Mouse (Mus musculus): ENCODE results near the gene Csnk2a1. TPM values are rescaled to one million over a fixed set of nuclear protein-coding genes. Genes with fewer than 3 reads are reported as not detected.
"Not testable (repeated sequence)": the region's sequence is repeated elsewhere in the genome, so short reads cannot be mapped to it uniquely, and the experiment has no call there.

Gene Csnk2a1
- polyA plus RNA-seq, 1 experiment from 2014 or later, result 82.7 TPM

DNA sequence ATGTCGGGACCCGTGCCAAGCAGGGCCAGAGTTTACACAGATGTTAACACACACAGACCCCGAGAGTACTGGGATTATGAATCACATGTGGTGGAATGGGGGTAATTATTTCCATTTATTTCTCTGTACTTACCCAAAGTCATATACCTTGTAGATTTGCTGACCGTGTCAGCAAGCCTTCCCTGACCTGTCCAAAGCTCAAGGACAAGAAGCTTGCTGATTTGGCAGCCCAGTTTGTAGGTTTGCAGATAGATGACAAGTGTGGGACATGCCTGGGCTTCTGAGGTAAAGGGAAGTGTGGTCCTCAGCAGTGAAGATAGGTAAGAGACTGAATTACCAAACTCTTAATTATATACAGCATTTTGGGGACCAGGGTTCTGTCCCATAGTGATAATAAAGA, 23.9 kb downstream of the Csnk2a1 start:
- no peak for DNase-seq (ENCODE audit: low spot score)
- Histone ChIP-seq H3K4me1 (no peaks in the 10 kb centered on the region), H3K27me3 (ENCODE audit: low read depth, poor library complexity, severe bottlenecking) (no peaks in the 10 kb centered on the region), H3K36me3 (peaks cover 51% of the 10 kb centered on the region), H3K4me3 (no peak overlapping the region), H3K9me3 (replicated peaks) (no peaks in the 10 kb centered on the region), H3K27ac (replicated peaks) (no peak overlapping the region)
- 93% methylated on average over 4 of the region's 4 CpGs for WGBS

DNA sequence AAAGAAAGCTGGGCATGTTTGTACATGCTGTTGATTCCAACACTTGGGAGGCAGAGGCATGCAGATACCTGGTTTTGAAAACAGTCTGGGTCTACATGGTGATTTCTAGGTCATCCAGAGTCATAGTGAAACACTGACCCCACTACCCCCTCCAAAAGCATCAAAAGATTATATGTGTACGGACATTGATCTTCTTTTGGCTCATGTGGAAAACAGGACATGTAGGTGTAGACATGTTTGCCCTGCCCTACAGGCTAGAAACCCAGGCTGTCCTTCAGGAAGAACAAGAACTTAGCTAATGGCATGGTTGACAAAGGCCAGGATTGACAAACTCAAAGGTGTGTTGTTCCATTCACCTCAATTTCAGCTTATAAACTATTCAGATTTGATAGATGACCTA, 33.1 kb downstream of the Csnk2a1 start:
- Histone ChIP-seq H3K27ac (replicated peaks) (no peak overlapping the region), H3K4me3 (no peak overlapping the region), H3K36me3 (peaks cover 85% of the 10 kb centered on the region), H3K4me1 (no peaks in the 10 kb centered on the region), H3K9me3 (replicated peaks) (no peaks in the 10 kb centered on the region), H3K27me3 (ENCODE audit: low read depth, poor library complexity, severe bottlenecking) (no peaks in the 10 kb centered on the region)
- no peak for DNase-seq (ENCODE audit: low spot score)
- WGBS, result 90% methylated on average over 1 of the region's 1 CpGs

DNA sequence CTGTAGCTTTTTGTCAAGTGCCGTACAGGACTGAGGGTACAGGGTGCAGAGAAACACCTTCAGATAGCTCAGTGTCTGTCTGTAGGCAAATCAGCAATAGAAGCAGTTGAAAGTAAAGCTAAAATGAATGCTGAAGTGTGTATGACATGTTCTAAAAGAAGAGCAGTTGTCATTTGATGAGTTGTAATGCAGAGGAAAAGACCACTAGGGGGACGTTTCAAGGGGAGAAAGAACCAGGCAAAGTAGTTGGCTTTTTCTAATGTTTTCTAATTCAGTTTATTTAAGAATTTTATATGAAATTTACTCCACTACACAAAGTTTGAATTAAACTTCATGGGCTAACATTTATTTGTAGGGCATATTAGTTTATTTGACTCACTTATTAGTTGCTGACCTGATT, 47.0 kb downstream of the Csnk2a1 start:
- WGBS, result 82% methylated on average over 2 of the region's 2 CpGs
- Histone ChIP-seq H3K27me3 (ENCODE audit: low read depth, poor library complexity, severe bottlenecking) (no peaks in the 10 kb centered on the region), H3K4me1 (no peaks in the 10 kb centered on the region), H3K4me3 (no peak overlapping the region), H3K36me3 (peaks cover 89% of the 10 kb centered on the region), H3K9me3 (replicated peaks) (no peaks in the 10 kb centered on the region), H3K27ac (replicated peaks) (no peak overlapping the region)
- no peak for DNase-seq (ENCODE audit: low spot score)

DNA sequence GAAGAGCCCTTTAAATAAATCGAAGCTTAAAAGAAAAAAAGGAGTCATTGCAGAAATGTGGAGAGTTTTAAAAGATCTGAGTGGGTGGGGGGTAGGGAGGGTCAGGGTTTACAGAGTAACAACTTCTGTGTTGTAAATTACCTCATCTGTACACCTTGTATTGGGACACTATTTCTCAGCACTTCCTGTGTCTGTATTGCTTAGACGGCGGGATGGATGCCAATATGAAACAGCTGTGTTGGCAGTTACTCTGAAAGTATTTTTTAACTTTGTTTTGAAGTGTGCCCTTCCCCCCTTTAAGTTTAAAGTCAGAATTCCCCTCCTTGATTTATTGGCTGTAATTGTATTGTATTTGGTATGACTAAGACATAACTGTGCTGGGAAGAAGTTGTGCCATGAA, 54.8 kb downstream of the Csnk2a1 start:
- Histone ChIP-seq H3K36me3 (peaks cover 88% of the 10 kb centered on the region), H3K9me3 (replicated peaks) (no peaks in the 10 kb centered on the region), H3K4me1 (no peaks in the 10 kb centered on the region), H3K27me3 (ENCODE audit: low read depth, poor library complexity, severe bottlenecking) (no peaks in the 10 kb centered on the region), H3K27ac (replicated peaks) (no peak overlapping the region), H3K4me3 (no peak overlapping the region)
- whole genome bisulfite sequencing, result 95% methylated on average over 3 of the region's 3 CpGs
- no peak for DNase-seq (ENCODE audit: low spot score)

DNA sequence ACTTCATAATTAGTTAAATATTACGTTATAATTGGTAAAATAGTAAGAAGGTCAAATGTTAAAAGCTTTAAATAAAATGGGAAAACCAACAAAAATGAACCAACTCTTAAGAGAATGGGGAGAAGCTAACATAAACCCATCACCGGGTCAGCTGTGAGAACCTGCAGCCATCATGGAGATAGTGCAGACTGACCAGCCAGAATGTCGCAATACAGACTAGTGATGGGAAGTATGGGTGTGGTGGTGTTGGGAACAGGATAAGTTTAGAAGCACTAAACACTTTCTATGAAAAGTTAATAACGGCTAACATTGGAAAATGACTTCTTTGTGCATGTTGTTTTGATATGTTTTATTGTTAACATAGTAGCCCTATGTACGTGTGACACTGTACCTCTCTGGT, 60.9 kb downstream of the Csnk2a1 start:
- Histone ChIP-seq H3K27me3 (ENCODE audit: low read depth, poor library complexity, severe bottlenecking) (no peaks in the 10 kb centered on the region), H3K36me3 (peaks cover 61% of the 10 kb centered on the region), H3K27ac (replicated peaks) (no peak overlapping the region), H3K4me1 (no peaks in the 10 kb centered on the region), H3K9me3 (replicated peaks) (no peaks in the 10 kb centered on the region), H3K4me3 (no peak overlapping the region)
- WGBS, result 93% methylated on average over 5 of the region's 5 CpGs
- no peak for DNase-seq (ENCODE audit: low spot score)

DNA sequence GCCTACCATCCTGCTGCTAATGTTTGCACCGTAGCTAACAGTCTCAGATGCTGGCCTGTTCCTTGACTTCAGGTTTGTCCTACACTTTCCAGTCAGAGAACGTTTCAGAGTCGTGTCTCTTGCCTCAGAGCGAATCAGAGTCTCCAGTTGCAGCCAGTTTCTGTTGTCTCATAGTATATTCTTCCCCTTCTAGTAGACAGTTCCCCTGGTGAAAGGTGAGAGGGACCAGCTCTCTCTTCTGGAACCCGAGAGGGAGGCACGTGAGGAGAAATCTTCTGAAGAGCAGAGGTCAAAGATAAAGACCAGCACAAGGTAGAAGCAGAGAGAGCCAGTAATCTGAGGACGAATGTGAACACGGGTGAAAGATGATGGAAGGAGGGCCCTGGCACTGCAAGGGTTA, 61.4 kb downstream of the Csnk2a1 start:
- no peak overlapping the region for H3K27ac ChIP-seq (replicated peaks)
- no peaks in the 10 kb centered on the region for H3K9me3 ChIP-seq (replicated peaks)
- DNase-seq (ENCODE audit: low spot score), result no peak
- H3K4me3 ChIP-seq, result no peak overlapping the region
- peaks cover 56% of the 10 kb centered on the region for H3K36me3 ChIP-seq
- H3K27me3 ChIP-seq (ENCODE audit: low read depth, poor library complexity, severe bottlenecking), result no peaks in the 10 kb centered on the region
- 85% methylated on average over 8 of the region's 8 CpGs for WGBS
- H3K4me1 ChIP-seq, result no peaks in the 10 kb centered on the region; the same call in 1 of the 2 replicates

DNA sequence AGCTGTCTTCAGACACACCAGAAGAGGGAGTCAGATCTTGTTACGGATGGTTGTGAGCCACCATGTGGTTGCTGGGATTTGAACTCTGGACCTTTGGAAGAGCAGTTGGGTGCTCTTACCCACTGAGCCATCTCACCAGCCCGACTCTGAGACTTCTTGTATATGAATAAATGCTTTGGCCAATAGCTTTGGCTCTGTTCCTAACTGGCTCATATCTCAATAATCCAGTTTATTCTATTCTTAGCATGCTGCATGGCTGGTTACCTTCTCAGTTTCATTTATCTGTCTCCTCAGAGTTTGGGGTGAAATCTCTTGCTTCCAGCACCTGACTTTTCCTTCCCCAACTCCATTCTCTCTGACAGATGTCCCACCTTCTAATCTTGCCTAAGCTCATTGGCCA, 63.0 kb downstream of the Csnk2a1 start:
- DNase-seq (ENCODE audit: low spot score); H3K27me3 ChIP-seq (ENCODE audit: low read depth, poor library complexity, severe bottlenecking); H3K4me3 ChIP-seq; H3K9me3 ChIP-seq (replicated peaks); H3K27ac ChIP-seq (replicated peaks): not testable (repeated sequence)
- Histone ChIP-seq H3K4me1 (peaks cover 11% of the 10 kb centered on the region), H3K36me3 (peaks cover 40% of the 10 kb centered on the region)
- 95% methylated on average over 2 of the region's 2 CpGs for WGBS

DNA sequence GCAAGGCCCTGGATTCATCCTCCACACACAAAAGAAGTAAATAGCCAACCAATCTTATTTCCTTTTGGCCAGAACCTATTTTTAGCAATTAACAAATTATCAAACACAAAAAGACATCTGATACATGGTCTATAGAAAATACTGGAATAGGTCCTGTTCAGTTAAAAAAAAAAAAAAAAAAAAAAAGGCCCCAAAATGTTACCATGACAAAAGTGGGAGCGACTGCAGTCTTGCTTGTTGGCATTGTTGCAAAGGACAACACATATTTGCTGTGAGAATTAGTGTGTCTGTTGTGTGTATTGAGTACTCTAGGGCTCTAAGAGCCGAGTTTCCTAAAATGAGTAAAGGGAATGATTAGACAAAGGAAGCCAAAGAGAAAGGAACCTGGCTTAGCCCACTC, 65.8 kb downstream of the Csnk2a1 start:
- H3K9me3 ChIP-seq (replicated peaks), result no peaks in the 10 kb centered on the region
- no peaks in the 10 kb centered on the region for H3K27me3 ChIP-seq (ENCODE audit: low read depth, poor library complexity, severe bottlenecking)
- H3K36me3 ChIP-seq, result peaks cover 18% of the 10 kb centered on the region
- WGBS, result 62% methylated on average over 2 of the region's 2 CpGs
- H3K27ac ChIP-seq (replicated peaks), result no peak overlapping the region
- no peak overlapping the region for H3K4me3 ChIP-seq
- DNase-seq (ENCODE audit: low spot score), result no peak
- peaks cover 25% of the 10 kb centered on the region for H3K4me1 ChIP-seq

DNA sequence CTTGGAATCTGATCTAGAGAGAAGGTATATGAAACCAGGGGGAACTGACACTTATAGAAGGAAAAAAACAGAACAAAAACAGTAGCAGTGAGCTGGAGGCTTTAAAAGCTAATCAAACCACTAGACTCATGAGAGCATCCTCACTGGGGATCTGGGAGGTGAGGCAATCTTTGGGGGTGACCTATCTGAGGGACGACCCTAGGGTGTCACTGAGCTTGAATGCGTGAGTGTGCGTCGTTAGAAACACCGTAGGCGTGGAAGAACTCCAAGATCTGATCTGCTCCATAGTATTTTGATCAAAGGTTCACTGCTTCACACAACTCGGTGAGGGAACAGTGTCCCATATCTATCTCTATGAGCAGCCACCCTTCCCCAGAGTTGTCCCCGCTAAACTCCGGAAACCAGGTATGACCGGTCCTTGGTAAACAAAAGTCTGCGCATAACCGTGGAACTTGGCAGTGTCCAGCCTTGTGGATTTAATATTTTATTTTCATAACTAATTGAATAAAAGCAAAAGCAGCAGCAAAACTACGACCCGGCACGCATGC, 66.6 kb downstream of the Csnk2a1 start:
- no peak for DNase-seq (ENCODE audit: low spot score)
- Histone ChIP-seq H3K4me1 (peaks cover 25% of the 10 kb centered on the region), H3K9me3 (replicated peaks) (no peaks in the 10 kb centered on the region), H3K36me3 (peaks cover 10% of the 10 kb centered on the region; the same call in 1 of the 2 replicates), H3K4me3 (peak overlapping the region; percentile 94), H3K27me3 (ENCODE audit: low read depth, poor library complexity, severe bottlenecking) (no peaks in the 10 kb centered on the region), H3K27ac (replicated peaks) (0 out of 2 replicates have a peak overlapping the region, but pooled peaks have one; percentile 39)
- under 1% methylated on average over 15 of the region's 15 CpGs for WGBS

DNA sequence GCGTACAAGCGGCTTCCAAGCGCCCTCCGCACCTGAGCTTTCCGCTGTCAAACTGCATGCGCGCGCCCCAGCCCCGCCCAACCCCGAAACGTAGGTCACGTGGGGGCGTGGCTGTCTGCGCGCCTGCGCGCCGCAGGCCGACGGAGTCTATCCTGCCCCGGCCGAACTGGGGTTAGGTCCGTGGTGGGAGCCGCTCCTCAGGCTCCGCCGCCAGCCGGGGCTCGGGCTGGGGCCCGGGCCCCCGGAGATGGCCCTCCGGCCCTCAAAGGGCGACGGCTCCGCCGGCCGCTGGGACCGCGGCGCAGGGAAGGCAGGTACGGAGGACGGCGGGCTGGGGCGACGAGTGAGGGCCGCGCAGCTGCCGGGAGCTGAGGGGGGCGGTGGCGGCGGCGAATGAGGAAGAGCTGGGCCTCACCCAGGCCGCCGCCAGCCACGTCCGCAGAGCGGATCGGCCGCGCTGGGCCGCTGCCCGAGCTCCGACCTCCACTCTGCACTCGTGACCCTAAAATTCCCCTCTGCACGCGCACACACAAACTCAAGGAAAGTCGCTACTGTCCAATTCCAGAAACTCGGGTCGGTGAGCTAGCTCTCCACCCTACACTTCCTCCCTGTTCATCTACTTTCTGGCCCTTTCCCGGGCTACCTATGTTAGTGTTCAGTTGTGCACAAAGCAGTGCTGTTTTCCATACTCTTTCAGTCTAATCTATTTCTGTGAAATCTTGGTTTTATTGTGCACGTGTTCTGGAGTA, 67.3 kb downstream of the Csnk2a1 start, which contains the start of gene Tbc1d20:
Gene Tbc1d20, plus strand, starts transcription at position 102 of the 749 bp plus-strand sequence.
- under 1% methylated on average over 65 of the region's 70 CpGs for WGBS
- peaks cover 25% of the 10 kb centered on the region for H3K4me1 ChIP-seq
- peak within 1 kb of the TSS; percentile 94 for H3K4me3 ChIP-seq
- H3K36me3 ChIP-seq, result 0 out of 2 replicates have a peak, but pooled peaks cover 6% of the 10 kb centered on the region
- peak; percentile 91 for DNase-seq (ENCODE audit: low spot score)
- no peaks in the 10 kb centered on the region for H3K27me3 ChIP-seq (ENCODE audit: low read depth, poor library complexity, severe bottlenecking)
- no peaks in the 10 kb centered on the region for H3K9me3 ChIP-seq (replicated peaks)
- H3K27ac ChIP-seq (replicated peaks), result peak within 1 kb of the TSS; percentile 96

DNA sequence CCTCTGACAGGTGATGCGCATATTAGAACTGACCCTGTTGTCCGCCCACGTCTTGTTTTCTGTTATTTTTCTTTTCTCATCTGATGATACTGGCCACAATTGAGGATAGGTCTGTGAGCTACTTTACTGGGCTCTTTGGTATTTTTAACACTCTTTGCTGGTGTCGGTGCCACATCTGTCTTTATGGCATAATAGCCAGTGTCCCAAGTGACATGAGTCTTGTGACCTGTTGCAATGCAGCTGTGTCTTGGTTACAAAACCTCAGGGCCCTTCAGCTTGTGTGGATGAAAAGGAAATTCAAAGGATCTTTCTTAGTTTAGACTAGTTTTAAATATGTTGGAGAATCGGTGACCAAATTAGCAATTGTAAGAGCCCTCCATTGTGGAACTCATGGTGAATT, 67.9 kb downstream of the Csnk2a1 start:
- peak overlapping the region; percentile 96; the same call in 1 of the 2 replicates for H3K27ac ChIP-seq (replicated peaks)
- no peaks in the 10 kb centered on the region for H3K27me3 ChIP-seq (ENCODE audit: low read depth, poor library complexity, severe bottlenecking)
- 50% methylated on average over 5 of the region's 5 CpGs for WGBS
- 0 out of 2 replicates have a peak, but pooled peaks cover 6% of the 10 kb centered on the region for H3K36me3 ChIP-seq
- H3K9me3 ChIP-seq (replicated peaks), result no peaks in the 10 kb centered on the region
- DNase-seq (ENCODE audit: low spot score), result no peak
- peak overlapping the region; percentile 94 for H3K4me3 ChIP-seq
- peaks cover 25% of the 10 kb centered on the region for H3K4me1 ChIP-seq

DNA sequence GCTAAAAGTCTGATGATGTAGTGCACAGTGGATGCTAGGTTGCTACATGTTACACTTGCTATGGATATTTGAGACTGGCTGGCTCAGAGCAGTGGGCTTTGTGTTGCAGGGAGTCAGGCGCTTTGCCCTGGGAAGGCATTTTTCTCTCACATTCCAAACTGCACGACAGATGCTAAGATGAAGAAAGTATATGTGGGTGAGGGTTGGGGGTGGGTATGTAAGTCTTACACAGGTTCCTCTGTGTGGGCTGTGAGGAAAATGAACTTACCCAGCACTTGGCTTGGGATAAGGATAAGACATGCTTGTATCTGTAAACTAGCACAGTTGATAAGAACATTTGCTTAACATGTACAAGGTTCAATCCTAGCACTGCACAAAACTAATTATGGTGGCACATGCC, 76.2 kb downstream of the Csnk2a1 start:
- no peaks in the 10 kb centered on the region for H3K4me1 ChIP-seq
- H3K4me3 ChIP-seq, result no peak overlapping the region
- 86% methylated on average over 2 of the region's 2 CpGs for WGBS
- peaks cover 59% of the 10 kb centered on the region for H3K36me3 ChIP-seq
- no peak overlapping the region for H3K27ac ChIP-seq (replicated peaks)
- H3K27me3 ChIP-seq (ENCODE audit: low read depth, poor library complexity, severe bottlenecking), result no peaks in the 10 kb centered on the region
- no peaks in the 10 kb centered on the region for H3K9me3 ChIP-seq (replicated peaks)
- no peak for DNase-seq (ENCODE audit: low spot score)

DNA sequence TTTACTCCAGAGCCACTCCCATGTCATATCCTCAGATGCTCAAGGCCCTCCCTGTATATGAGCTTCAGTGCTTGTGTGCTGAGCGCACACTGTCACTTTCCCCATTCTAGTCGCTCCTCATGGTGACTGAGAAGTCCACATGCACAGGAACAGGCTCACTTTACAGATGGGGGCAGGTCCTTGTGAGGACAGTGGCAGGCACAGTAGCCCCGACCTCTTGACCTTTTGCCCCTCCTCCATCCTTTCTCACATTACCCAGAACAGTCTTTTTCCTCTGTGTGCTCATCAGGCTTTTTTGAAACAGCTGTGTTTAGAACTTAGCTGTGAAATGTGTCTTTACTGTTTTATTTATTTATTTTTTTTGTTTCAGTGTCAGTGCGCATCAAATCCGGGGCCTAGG, 77.1 kb downstream of the Csnk2a1 start:
- Histone ChIP-seq H3K27ac (replicated peaks) (no peak overlapping the region), H3K4me3 (no peak overlapping the region), H3K9me3 (replicated peaks) (no peaks in the 10 kb centered on the region), H3K4me1 (no peaks in the 10 kb centered on the region), H3K27me3 (ENCODE audit: low read depth, poor library complexity, severe bottlenecking) (no peaks in the 10 kb centered on the region), H3K36me3 (peaks cover 68% of the 10 kb centered on the region)
- DNase-seq (ENCODE audit: low spot score), result no peak
- WGBS, result 60% methylated on average over 5 of the region's 5 CpGs
